Mouse (Mus musculus) gastrocnemius, postnatal 10 days (tissue): Measurements from ENCODE around the gene Prpf6. TPM values are rescaled to one million over a fixed set of nuclear protein-coding genes. Genes with fewer than 3 reads are reported as not detected.

ENCODE experiments used
- DNase-seq: peaks from one replicate; pipeline ENCODE4 v3.0.0; 2021; ENCODE audit warnings: mixed read lengths
- total RNA-seq, 2 experiments: library from RNA; stranded (reverse); gene quantifications; 2 replicates each; pipeline ENCODE4 v1.2.3; 2021

The Prpf6 gene
- total RNA-seq, 2 experiments from 2014 or later: 26.7 to 33.4 TPM

GRCm38 (mm10) chr2:181658930-181659555 is 67.4 kb downstream of the Prpf6 start:
- DNase-seq: peak; percentile 53

GRCm38 (mm10) chr2:181659609-181660055 is 68.0 kb downstream of the Prpf6 start:
- peak; percentile 79 for DNase-seq

GRCm38 (mm10) chr2:181662620-181663297 is 71.1 kb downstream of the Prpf6 start:
- DNase-seq: no peak

GRCm38 (mm10) chr2:181663298-181663630 is 71.6 kb downstream of the Prpf6 start:
- DNase-seq: no peak

- DNase-seq: no peak
Observed at GRCm38 (mm10) chr2:181670285-181670912, 78.7 kb downstream of the Prpf6 start.

GRCm38 (mm10) chr2:181670913-181671311 is 79.2 kb downstream of the Prpf6 start:
- DNase-seq: no peak

- DNase-seq: peak; percentile 44
Observed at GRCm38 (mm10) chr2:181671326-181671725, 79.7 kb downstream of the Prpf6 start, which contains the start of gene Sox18. Sox18 (minus strand) TSS chr2:181671640.

- no peak for DNase-seq
Observed at GRCm38 (mm10) chr2:181671984-181672383, 80.3 kb downstream of the Prpf6 start.

GRCm38 (mm10) chr2:181673501-181673900 is 81.8 kb downstream of the Prpf6 start:
- DNase-seq: no peak

GRCm38 (mm10) chr2:181674934-181675333 is 83.3 kb downstream of the Prpf6 start:
- DNase-seq: no peak

GRCm38 (mm10) chr2:181675454-181675853 is 83.8 kb downstream of the Prpf6 start:
- peak; percentile 52 for DNase-seq

- no peak for DNase-seq
Observed at GRCm38 (mm10) chr2:181676424-181676823, 84.8 kb downstream of the Prpf6 start.

GRCm38 (mm10) chr2:181677096-181677754 is 85.6 kb downstream of the Prpf6 start:
- no peak for DNase-seq

- no peak for DNase-seq
Observed at GRCm38 (mm10) chr2:181677755-181678098, 86.1 kb downstream of the Prpf6 start.

GRCm38 (mm10) chr2:181678780-181679179 is 87.1 kb downstream of the Prpf6 start:
- peak; percentile 54 for DNase-seq

- peak; percentile 54 for DNase-seq
Observed at GRCm38 (mm10) chr2:181679951-181680715, 88.5 kb downstream of the Prpf6 start, which contains the start of gene Tcea2. Tcea2 (plus strand) TSS chr2:181680310.

- no peak for DNase-seq
Observed at GRCm38 (mm10) chr2:181680716-181681117, 89.0 kb downstream of the Prpf6 start.

GRCm38 (mm10) chr2:181681978-181682377 is 90.3 kb downstream of the Prpf6 start:
- DNase-seq: no peak

GRCm38 (mm10) chr2:181683381-181683780 is 91.7 kb downstream of the Prpf6 start:
- DNase-seq: no peak

GRCm38 (mm10) chr2:181684713-181685112 is 93.0 kb downstream of the Prpf6 start:
- DNase-seq: no peak

- no peak for DNase-seq
Observed at GRCm38 (mm10) chr2:181685686-181686085, 94.0 kb downstream of the Prpf6 start.

GRCm38 (mm10) chr2:181687586-181687985 is 95.9 kb downstream of the Prpf6 start:
- no peak for DNase-seq
